Comparison of ENCODE assay signal across 16 mouse cellular contexts in genomic region chr2:77168081-77168685, GRCm38 (mm10). TPM values are rescaled to one million over a fixed set of nuclear protein-coding genes. Genes with fewer than 3 reads are reported as not detected.
DNase-seq lines count a peak whose midpoint lies in the region; ATAC-seq lines count a peak whose summit lies in the region.
"Had no signal": no experiment of that assay in that cellular context is flagged by ENCODE, and none has a peak within 500 bp of the region (broad histone marks: within the 10 kb centered on the region; RNA-seq: fewer than 3 reads in every experiment).

No protein-coding gene starts in this region.

- H3K36me3 ChIP-seq in heart, embryonic 13.5 days = peaks cover 44% of the 10 kb centered on the region
- H3K36me3 ChIP-seq in heart, embryonic 15.5 days = peaks cover 3% of the 10 kb centered on the region; the same call in 1 of the 2 replicates
- H3K36me3 ChIP-seq: embryonic facial prominence, embryonic 12.5 days; forebrain, embryonic 15.5 days; hindbrain, embryonic 13.5 days had no signal

- no peaks in the 10 kb centered on the region for H3K9me3 ChIP-seq in heart, embryonic 13.5 days
- H3K9me3 ChIP-seq in heart, embryonic 15.5 days (replicated peaks) = no peaks in the 10 kb centered on the region
- H3K9me3 ChIP-seq: embryonic facial prominence, embryonic 12.5 days; forebrain, embryonic 15.5 days; hindbrain, embryonic 13.5 days had no signal

- peaks cover 74% of the 10 kb centered on the region for H3K4me1 ChIP-seq in heart, embryonic 13.5 days
- peaks cover 51% of the 10 kb centered on the region for H3K4me1 ChIP-seq in heart, embryonic 15.5 days (replicated peaks)

- H3K27ac ChIP-seq in heart, embryonic 13.5 days (replicated peaks) = peak overlapping the region; percentile 99
- peak overlapping the region; percentile 95 for H3K27ac ChIP-seq in heart, embryonic 15.5 days
- H3K27ac ChIP-seq: embryonic facial prominence, embryonic 12.5 days; forebrain, embryonic 15.5 days; hindbrain, embryonic 13.5 days had no signal

- 61% methylated on average over 13 of the region's 13 CpGs for WGBS in heart, embryonic 13.5 days
- WGBS in heart, embryonic 15.5 days = 60% methylated on average over 13 of the region's 13 CpGs

- intact Hi-C loops in heart, postnatal 10 days (cut with DNase I) = no loop called here

- no peaks in the 10 kb centered on the region for H3K27me3 ChIP-seq in heart, embryonic 13.5 days (replicated peaks)
- H3K27me3 ChIP-seq in heart, embryonic 15.5 days = no peaks in the 10 kb centered on the region
- H3K27me3 ChIP-seq: embryonic facial prominence, embryonic 12.5 days; forebrain, embryonic 15.5 days; Patski had no signal

- peak overlapping the region; percentile 77 for H3K4me3 ChIP-seq in heart, embryonic 13.5 days
- peak overlapping the region; percentile 61 for H3K4me3 ChIP-seq in heart, embryonic 15.5 days
- H3K4me3 ChIP-seq: embryonic facial prominence, embryonic 12.5 days; forebrain, embryonic 15.5 days; hindbrain, embryonic 13.5 days had no signal

- H3K9ac ChIP-seq in heart, embryonic 13.5 days = peak overlapping the region; percentile 93
- peak overlapping the region; percentile 66; the same call in 1 of the 2 replicates for H3K9ac ChIP-seq in heart, embryonic 15.5 days
- H3K9ac ChIP-seq: embryonic facial prominence, embryonic 12.5 days; forebrain, embryonic 15.5 days; hindbrain, embryonic 13.5 days had no signal

- ATAC-seq in heart, embryonic 13.5 days (ENCODE audit: extremely low read depth, insufficient number of reproducible peaks, low FRiP score, low TSS enrichment) = no peak
- ATAC-seq in heart, embryonic 15.5 days (replicated peaks; ENCODE audit: insufficient number of reproducible peaks, insufficient read depth, low FRiP score, low read depth) = no peak
- ATAC-seq: forebrain, embryonic 15.5 days; Patski had no signal

- no peak for DNase-seq in heart, postnatal 10 days
- peak; percentile 15 to 60 for DNase-seq in lung, adult 18-20 months
- no peak for DNase-seq in lung, postnatal 4 days
- DNase-seq in lung, postnatal 36 days = peak; percentile 53
- DNase-seq in urinary bladder, adult 18-20 months (ENCODE audit: low spot score in 2 of 2) = no peak
- DNase-seq: adrenal gland, postnatal 25 days; cerebellum, adult 2 months; midbrain, embryonic 14.5 days; right cerebral cortex, adult 18-20 months; thymus, adult 2 months had no signal

- peak overlapping the region; percentile 80 for H3K4me2 ChIP-seq in heart, embryonic 13.5 days
- peak overlapping the region; percentile 63 for H3K4me2 ChIP-seq in heart, embryonic 15.5 days
- H3K4me2 ChIP-seq: embryonic facial prominence, embryonic 12.5 days; forebrain, embryonic 15.5 days; hindbrain, embryonic 13.5 days had no signal

RNA-seq across cellular contexts. Expression of gene Ccdc141, which starts 2.3 kb away (rescaled TPM):
- 156 and 170 TPM in 2 replicates for polyA plus RNA-seq in heart, embryonic 13.5 days (2015; fragmentation: Nextera tagmentation; extraction: Ambion mirVana)
- total RNA-seq in heart, postnatal 10 days (2021) = 100 to 1,000 TPM; 185 to 219 TPM
- 140 and 175 TPM in 2 replicates for polyA plus RNA-seq in heart, embryonic 15.5 days (2015; fragmentation: Nextera tagmentation; extraction: Ambion mirVana)

Comparison
In these comparisons a context has a peak if more than half of its experiments do, and no peak if none do; other contexts are left out.
1. DNase-seq: peak in lung, adult 18-20 months (2 of 2) and lung, postnatal 36 days (single experiment); none in heart, postnatal 10 days (0 of 2), lung, postnatal 4 days (0 of 2) and urinary bladder, adult 18-20 months (0 of 2).